Mouse (Mus musculus) c-Kit-positive CD71-positive TER-119-positive erythroid progenitor cells, embryonic 14.5 days (primary cell): ENCODE results near the gene Emc9.

Experiments used
- DNase-seq: peaks from one replicate; pipeline ENCODE4 v3.0.0-alpha.2; 2013; ENCODE audit warnings: low spot score

Gene Emc9

GRCm38 (mm10) chr14:55560202-55561073 is 24.7 kb downstream of the Emc9 start, which contains the start of gene A730061H03Rik:
Gene A730061H03Rik, minus strand, starts transcription at chr14:55560406.
- DNase-seq = peak; percentile 98

DNA sequence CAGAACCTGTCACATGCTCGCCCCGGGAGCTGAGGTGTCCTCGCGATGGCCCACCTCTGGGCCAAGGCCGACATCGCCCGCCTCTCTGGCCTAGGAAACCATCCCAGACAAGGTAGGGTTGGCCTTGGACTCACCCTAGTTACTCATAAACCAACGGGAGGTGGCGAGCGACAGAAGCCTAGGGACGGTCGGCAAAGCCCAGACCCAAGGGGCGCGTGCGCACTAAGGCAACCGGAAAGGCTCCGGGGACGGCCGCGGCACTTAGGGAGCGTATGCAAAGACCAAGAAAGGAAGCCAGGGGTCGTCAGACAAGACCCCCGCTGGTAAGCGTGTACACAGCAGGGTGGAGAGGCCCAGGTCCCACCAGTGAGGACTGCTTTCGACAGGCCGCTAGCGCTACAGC is 25.3 kb downstream of the Emc9 start, which contains the start of gene Dcaf11:
Gene Dcaf11, plus strand, starts transcription at position 208 of the 403 bp plus-strand sequence.
- DNase-seq = peak; percentile 87

- DNase-seq = peak; percentile 78
Measured at GRCm38 (mm10) chr14:55558740-55559448, 26.2 kb downstream of the Emc9 start.

DNA sequence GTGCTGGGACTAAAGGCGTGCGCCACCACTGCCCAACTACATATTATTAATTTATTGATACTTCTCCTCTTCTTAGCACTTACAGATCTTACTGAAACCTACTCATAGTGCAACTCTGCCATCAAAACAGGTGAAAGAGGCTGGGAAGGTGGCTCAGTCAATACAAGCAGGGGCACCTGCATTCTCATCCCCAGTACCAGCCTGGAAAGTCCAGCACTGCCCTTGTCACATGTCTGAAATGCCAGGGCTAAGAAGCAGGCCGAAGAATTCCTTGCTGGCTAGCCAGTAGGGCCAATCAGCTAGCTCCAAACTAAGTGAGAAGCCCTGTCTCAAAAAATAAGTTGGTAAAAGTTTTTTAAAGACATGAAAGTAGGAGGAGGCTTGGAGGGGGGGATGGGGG is 27.5 kb downstream of the Emc9 start:
- DNase-seq = no peak

- DNase-seq = peak; percentile 70
Measured at GRCm38 (mm10) chr14:55557003-55557402, 28.1 kb downstream of the Emc9 start.

DNA sequence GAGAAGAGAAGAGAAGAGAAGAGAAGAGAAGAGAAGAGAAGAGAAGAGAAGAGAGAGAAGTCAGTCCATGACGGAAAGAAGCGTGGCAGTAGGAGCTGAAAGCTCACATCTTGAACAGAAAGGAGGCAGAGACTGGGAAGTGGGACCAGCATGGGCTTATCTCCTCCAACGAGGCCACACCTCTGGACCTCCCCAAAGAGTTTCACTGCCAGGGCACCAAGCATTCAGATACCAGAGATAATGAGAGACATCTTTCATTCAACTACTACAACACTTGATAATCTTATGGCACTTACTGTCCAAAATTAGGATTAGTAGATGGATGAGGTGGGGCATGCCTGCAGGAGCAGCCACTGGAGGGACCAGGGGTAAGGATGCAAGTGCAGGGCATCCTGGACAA is 29.3 kb downstream of the Emc9 start:
- no peak for DNase-seq

- DNase-seq = no peak
Measured at GRCm38 (mm10) chr14:55554635-55555034, 30.5 kb downstream of the Emc9 start.

DNA sequence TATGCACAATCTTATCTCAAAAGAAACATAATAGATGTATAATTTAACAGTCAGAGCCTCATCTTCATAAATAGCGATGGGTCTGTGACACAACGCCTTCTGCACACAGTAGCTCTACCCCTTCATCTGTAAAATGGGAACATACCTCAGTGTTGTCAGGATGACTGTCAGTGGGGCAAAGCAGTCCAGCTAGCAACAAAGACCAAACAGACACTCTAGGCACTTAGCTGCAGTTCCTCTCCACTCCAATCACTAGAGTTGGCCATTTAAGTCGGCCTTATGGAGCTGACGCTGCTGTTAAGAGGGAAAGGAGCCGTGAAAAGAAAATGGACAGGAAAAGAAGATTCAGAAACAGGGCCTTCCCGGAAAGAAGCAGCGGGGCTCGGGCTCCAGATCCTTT is 33.3 kb downstream of the Emc9 start:
- no peak for DNase-seq

GRCm38 (mm10) chr14:55551347-55551746 is 33.8 kb downstream of the Emc9 start:
- no peak for DNase-seq

GRCm38 (mm10) chr14:55550191-55550590 is 34.9 kb downstream of the Emc9 start:
- DNase-seq = no peak

DNA sequence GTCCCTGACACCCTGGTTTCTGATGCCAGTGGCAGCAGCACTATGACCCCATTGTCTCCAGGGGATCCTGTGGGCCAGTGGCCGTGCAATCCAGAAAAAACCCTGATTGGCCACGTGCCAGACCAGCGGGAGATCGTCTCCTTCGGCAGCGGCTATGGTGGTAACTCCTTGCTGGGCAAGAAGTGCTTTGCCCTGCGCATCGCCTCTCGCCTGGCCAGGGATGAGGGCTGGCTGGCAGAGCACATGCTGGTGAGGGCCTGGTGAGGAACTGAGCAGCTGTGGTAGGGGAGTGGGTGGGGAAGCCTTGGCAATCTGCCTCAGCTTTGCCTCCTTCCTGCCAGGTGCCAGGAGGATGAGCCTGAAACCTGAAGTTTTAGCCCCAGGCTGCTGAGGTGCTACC is 40.8 kb downstream of the Emc9 start:
- no peak for DNase-seq

- DNase-seq = no peak
Measured at GRCm38 (mm10) chr14:55542268-55542667, 42.8 kb downstream of the Emc9 start.

DNA sequence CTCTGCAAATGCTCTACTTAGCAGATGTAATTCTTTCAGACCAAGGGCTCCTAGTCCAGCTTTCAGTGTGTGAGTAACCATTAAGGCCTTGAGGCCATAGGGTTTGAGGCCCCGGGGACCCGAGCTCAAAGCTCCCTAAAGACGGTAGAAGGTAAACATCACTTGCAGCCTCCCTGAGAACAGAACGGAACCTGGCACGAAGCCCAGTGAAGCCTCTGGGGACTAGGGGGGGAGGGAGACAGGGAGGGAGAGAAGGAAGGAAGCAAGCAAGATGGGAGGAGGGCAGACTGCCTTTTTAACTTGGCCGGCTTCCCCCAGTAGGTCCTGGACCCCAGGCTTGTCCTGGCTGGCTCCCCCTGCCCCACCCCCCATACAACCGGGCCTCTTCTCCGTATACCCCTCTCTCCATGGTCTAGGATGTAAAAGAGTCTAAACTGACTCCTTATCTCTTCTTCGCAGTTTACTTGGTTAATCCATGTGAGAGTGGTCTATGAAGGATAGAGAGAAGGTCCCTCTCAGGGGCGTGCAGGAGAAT is 44.2 kb downstream of the Emc9 start:
- peak; percentile 58 for DNase-seq

DNA sequence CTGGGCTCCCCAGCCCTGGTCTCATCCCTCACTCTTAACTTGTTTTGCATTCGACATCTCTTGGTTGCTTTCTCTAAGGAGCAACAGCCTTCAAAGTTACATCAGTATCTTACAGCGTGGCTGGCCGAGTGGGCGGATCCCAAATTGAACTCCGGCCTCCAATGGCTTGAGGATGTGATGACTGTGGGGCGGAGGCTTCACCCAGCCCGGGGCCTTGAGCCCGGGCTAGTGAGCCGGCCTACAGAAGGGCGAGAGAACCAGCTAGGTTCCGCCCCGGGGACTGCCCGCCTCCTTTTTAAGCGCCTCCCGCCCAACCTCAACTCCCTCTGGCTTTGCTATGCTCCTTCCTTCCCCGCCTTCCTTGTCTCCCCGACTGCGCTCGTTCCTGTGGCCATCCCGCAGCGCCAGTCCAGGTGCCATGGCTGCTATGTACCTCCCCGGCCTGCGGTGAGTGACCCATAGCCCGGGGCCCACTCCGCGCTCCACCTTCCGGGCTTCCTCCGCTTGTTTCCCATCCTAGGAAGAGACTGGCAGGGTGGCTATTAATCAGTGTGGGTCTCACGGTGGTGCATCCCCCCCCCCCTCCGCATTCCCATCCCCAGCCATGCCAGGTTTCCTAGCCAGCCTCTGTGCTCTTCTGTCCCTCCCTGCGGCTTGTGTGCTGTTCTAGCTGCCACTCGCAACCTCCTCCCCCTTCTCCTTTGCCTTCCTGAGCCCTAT is 44.9 kb downstream of the Emc9 start, which contains the start of gene Pck2:
Gene Pck2, plus strand, starts transcription at position 200 of the 720 bp plus-strand sequence.
- DNase-seq = peak; percentile 94

GRCm38 (mm10) chr14:55536116-55536745 is 48.9 kb downstream of the Emc9 start:
- DNase-seq = peak; percentile 42
